Mouse (Mus musculus) liver, adult 2 months (tissue): ENCODE measurements at regions not wholly inside any gene's neighbourhood (a gene's known extent, or its start where the extent isn't known, plus 50 kb on each side); places are given as distances from the start of the nearest gene placed in this dataset.
"Not testable (repeated sequence)": the region's sequence is repeated elsewhere in the genome, so short reads cannot be mapped to it uniquely, and the experiment has no call there.

Source experiments
- DNase-seq: peaks from one replicate; pipeline ENCODE4 v3.0.0-alpha.2; 2011; ENCODE audit warnings: low read depth, low spot score; ENCODE audit errors: extremely low read depth
- H3K27ac ChIP-seq: fragments of 200-500 bp; replicated peaks from 2 replicates; pipeline ENCODE4 v1.5.1; 2012; ENCODE audit warnings: low read depth, mild to moderate bottlenecking, control low read depth, inconsistent platforms, low read length; ENCODE audit not compliant: insufficient read depth
- H3K27me3 ChIP-seq: fragments of 200-500 bp; 2 replicates; pipeline ENCODE4 v1.6.1; 2012; ENCODE audit warnings: mild to moderate bottlenecking, moderate library complexity, low read length, inconsistent platforms; ENCODE audit not compliant: control insufficient read depth, insufficient read depth
- H3K36me3 ChIP-seq: fragments of 200-500 bp; 2 replicates; pipeline ENCODE4 v1.6.1; 2012; ENCODE audit warnings: low read length, inconsistent platforms; ENCODE audit not compliant: control insufficient read depth, insufficient read depth
- H3K4me1 ChIP-seq: fragments of 200-500 bp; 2 replicates; pipeline ENCODE4 v1.6.1; 2011; ENCODE audit warnings: low read length; ENCODE audit not compliant: control insufficient read depth, insufficient read depth
- H3K4me3 ChIP-seq: fragments of 200-500 bp; 2 replicates; pipeline ENCODE4 v1.5.1; 2011; ENCODE audit warnings: low read depth, mild to moderate bottlenecking, control low read depth, low read length, moderate library complexity; ENCODE audit not compliant: insufficient read depth
- H3K79me2 ChIP-seq: fragments of 200-500 bp; 2 replicates; pipeline ENCODE4 v1.6.1; 2012; ENCODE audit warnings: inconsistent platforms, mild to moderate bottlenecking, low read length, moderate library complexity; ENCODE audit not compliant: control insufficient read depth, insufficient read depth
- H3K9ac ChIP-seq: fragments of 200-500 bp; 2 replicates; pipeline ENCODE4 v1.6.1; 2012; ENCODE audit warnings: low read depth, mild to moderate bottlenecking, control low read depth, inconsistent platforms, low read length
- CTCF ChIP-seq: fragments of 200-500 bp; IDR thresholded peaks from 2 replicates; pipeline ENCODE4 v1.5.1; 2011; ENCODE audit warnings: low read depth, low read length, control low read depth
- POLR2A ChIP-seq: fragments of 200-500 bp; IDR thresholded peaks from 2 replicates; pipeline ENCODE4 v1.6.1; 2011; ENCODE audit warnings: low read length, control low read depth; ENCODE audit not compliant: insufficient read depth; ENCODE audit errors: extremely low read depth
- WGBS: fragments of 180-500 bp; shearing (Covaris S2); methylation state at CpG from one replicate; pipeline ENCODE4 v1.1.7; 2018; 5-methylcytosine and 5-hydroxymethylcytosine counted together

DNA sequence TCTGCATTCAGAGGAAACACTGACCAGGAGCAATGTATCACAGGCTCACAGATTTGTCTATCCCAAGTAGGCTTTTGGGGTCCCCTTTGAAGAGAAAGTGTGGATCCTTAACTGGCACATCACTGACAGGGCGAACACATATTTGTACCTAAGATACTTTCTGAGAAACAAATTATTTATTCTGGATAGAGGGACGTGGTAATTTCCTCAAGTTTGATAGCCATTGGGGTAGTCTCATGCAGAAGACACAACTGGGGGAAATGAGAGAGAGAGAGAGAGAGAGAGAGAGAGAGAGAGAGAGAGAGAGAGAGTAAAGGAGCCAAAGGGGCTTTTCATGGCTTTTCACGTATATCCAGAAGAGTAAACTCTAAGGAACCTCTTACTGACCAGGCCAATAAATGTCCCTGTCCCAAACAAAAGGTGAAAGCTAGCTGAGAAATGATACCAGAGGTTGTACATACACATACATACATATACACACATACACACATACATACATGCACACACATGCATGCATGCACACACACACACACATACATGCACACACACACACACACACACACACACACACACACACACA, 85.9 kb upstream of the Cpsf6 start:
- DNase-seq: no peak
- H3K36me3 ChIP-seq: no peaks in the 10 kb centered on the region
- 86% methylated on average over 3 of the region's 3 CpGs for WGBS
- H3K4me3 ChIP-seq: no peak overlapping the region
- no peaks in the 10 kb centered on the region for H3K27me3 ChIP-seq
- H3K9ac ChIP-seq: no peak overlapping the region
- no peaks in the 10 kb centered on the region for H3K79me2 ChIP-seq
- no peaks in the 10 kb centered on the region for H3K4me1 ChIP-seq
- TF ChIP-seq POLR2A (no peak), CTCF (no peak)
- no peak overlapping the region for H3K27ac ChIP-seq

GRCm38 (mm10) chr10:117465058-117465660, 85.3 kb upstream of the Cpsf6 start:
- no peak for TF ChIP-seq CTCF
- TF ChIP-seq POLR2A: no peak
- Histone ChIP-seq H3K27me3 (no peaks in the 10 kb centered on the region), H3K79me2 (no peaks in the 10 kb centered on the region), H3K27ac (no peak overlapping the region), H3K36me3 (no peaks in the 10 kb centered on the region), H3K4me3 (no peak overlapping the region), H3K4me1 (no peaks in the 10 kb centered on the region), H3K9ac (no peak overlapping the region)
- no peak for DNase-seq
- WGBS: 85% methylated on average over 12 of the region's 12 CpGs

DNA sequence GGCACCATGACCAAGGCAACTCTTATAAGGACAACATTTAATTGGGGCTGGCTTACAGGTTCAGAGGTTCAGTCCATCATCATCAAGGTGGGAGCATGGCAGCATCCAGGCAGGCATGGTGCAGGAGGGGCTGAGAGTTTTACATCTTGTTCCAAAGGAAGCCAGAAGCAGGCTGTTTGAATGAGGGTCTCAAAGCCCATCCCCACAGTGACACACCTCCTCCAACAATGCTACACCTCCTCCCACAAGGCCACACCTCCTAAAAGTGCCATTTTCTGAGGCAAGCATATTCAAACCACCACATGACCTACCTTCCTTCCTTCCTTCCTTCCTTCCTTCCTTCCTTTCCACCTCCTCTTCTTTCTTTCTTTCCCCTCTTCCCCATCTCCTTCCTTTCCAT, 84.5 kb upstream of the Cpsf6 start:
- not testable (repeated sequence) for H3K4me3 ChIP-seq, H3K27me3 ChIP-seq, H3K4me1 ChIP-seq, H3K36me3 ChIP-seq, H3K79me2 ChIP-seq, H3K9ac ChIP-seq, H3K27ac ChIP-seq, DNase-seq

DNA sequence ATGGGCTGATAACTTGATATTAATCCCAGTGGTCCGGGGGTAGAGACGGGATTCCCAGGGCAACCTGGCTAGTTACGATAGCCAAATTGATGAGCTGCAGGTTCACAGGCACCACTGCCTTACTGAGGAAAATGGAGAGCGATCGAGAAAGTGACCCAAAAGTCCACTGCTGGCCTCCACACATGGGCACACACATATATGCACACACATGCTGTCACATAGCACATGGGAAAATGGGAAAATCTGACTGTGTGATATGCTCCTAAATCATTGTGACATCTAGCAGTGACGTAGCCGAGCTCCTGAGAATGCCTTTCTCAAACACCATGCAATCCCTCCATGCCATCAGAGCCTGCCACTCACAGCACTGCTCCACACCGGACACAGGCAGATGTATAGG, 83.8 kb upstream of the Cpsf6 start:
- Histone ChIP-seq H3K4me1 (no peaks in the 10 kb centered on the region), H3K27ac (no peak overlapping the region), H3K36me3 (no peaks in the 10 kb centered on the region), H3K27me3 (no peaks in the 10 kb centered on the region), H3K9ac (no peak overlapping the region), H3K4me3 (no peak overlapping the region), H3K79me2 (no peaks in the 10 kb centered on the region)
- TF ChIP-seq POLR2A (no peak), CTCF (no peak)
- no peak for DNase-seq
- WGBS: 97% methylated on average over 8 of the region's 8 CpGs

- no peak overlapping the region for H3K4me3 ChIP-seq
- no peak overlapping the region for H3K27ac ChIP-seq
- WGBS: 98% methylated on average over 4 of the region's 4 CpGs
- no peak overlapping the region for H3K9ac ChIP-seq
- H3K36me3 ChIP-seq: no peaks in the 10 kb centered on the region
- no peaks in the 10 kb centered on the region for H3K79me2 ChIP-seq
- H3K27me3 ChIP-seq: no peaks in the 10 kb centered on the region
- no peak for TF ChIP-seq POLR2A
- no peak for TF ChIP-seq CTCF
- H3K4me1 ChIP-seq: no peaks in the 10 kb centered on the region
- no peak for DNase-seq
Measured at GRCm38 (mm10) chr10:117462921-117463320, 83.1 kb upstream of the Cpsf6 start.

DNA sequence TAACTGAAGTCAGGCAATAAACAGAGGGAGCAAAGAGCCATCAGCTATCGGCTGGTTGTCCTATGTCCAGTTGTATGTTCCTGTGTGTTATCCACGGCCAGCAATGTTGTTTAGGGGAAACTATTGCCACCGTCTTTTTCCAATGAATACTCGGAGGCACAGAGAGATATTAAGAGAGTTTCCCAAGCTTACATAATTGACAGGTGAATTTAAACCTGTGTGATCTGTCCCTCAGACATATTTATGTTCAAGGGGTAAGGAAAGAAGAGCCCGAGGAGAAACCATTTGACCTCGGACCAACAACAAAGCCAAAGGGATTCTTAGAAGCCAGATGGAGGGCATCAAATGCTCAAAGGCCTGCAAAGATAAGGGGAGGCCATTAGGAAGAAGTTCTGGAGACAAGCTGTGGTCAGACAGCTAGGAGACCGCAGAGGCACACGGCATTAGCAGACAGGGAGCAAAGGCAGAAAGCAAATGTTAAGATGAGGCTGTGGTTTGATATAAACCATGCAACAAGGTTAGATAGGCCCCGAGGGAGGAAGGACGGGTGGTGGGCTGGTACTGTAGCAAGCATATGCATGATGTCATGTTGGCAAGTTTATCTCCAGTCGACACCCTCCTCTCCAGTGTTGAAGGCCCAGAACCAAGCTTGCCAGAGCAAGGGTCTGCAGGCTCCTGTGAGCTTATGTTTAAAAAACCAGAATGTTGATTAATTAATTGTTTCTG, 82.1 kb upstream of the Cpsf6 start:
- Histone ChIP-seq H3K27ac (no peak overlapping the region), H3K79me2 (no peaks in the 10 kb centered on the region), H3K9ac (no peak overlapping the region), H3K4me3 (no peak overlapping the region), H3K27me3 (no peaks in the 10 kb centered on the region), H3K36me3 (no peaks in the 10 kb centered on the region), H3K4me1 (peaks cover 1% of the 10 kb centered on the region; the same call in 1 of the 2 replicates)
- TF ChIP-seq CTCF (no peak), POLR2A (no peak)
- WGBS: 86% methylated on average over 11 of the region's 11 CpGs
- no peak for DNase-seq
